Mouse (Mus musculus): ENCODE data around the gene Frmd4b.

DNA sequence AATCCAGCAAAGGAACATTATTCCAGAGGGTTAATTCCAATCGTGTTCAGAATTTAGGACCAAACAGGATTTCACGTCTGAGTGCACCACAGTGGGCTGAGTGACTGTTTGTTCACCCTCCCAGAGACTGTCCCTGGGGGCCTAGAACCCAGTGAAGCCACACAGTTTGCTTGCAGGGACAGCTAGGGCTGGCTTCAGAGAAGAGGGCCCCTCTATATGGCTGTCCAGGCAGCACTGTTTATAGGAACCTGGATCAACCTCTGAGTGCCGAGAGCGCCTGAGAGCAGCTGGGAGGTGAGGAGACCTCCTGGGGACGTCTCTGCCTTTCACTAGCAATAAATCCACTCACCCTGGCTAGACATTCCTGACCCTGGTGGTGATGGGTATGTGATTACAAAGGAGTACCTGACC, 278.1 kb downstream of the Frmd4b start:
- TF ChIP-seq CTCF (IDR thresholded peaks at IDR 0.05; ENCODE audit: borderline replicate concordance, insufficient read depth, low read depth, low read length) (no peak), POLR2A (IDR thresholded peaks at IDR 0.05; ENCODE audit: borderline replicate concordance, insufficient read depth, low read length) (no peak)

All from cerebellum, adult 2 months (tissue).